Mouse (Mus musculus) small intestine, adult 2 months (tissue): ENCODE results near the gene Pglyrp3. TPM values are rescaled to one million over a fixed set of nuclear protein-coding genes. Genes with fewer than 3 reads are reported as not detected.
"Not testable (repeated sequence)": the region's sequence is repeated elsewhere in the genome, so short reads cannot be mapped to it uniquely, and the experiment has no call there.

Experiments used
- H3K27ac ChIP-seq: fragments of 200-500 bp; 2 replicates; pipeline ENCODE4 v1.5.1; 2012; ENCODE audit warnings: low read depth, low read length, control low read depth, inconsistent platforms; ENCODE audit not compliant: insufficient read depth
- H3K27me3 ChIP-seq: fragments of 200-500 bp; 2 replicates; pipeline ENCODE4 v1.6.1; 2012; ENCODE audit warnings: mild to moderate bottlenecking, moderate library complexity, low read length, inconsistent platforms; ENCODE audit not compliant: control insufficient read depth, insufficient read depth
- H3K36me3 ChIP-seq: fragments of 200-500 bp; 2 replicates; pipeline ENCODE4 v1.6.1; 2012; ENCODE audit warnings: mild to moderate bottlenecking, low read length, control low read depth, inconsistent platforms; ENCODE audit not compliant: control insufficient read depth, insufficient read depth
- H3K4me1 ChIP-seq: fragments of 200-500 bp; 2 replicates; pipeline ENCODE4 v1.6.1; 2012; ENCODE audit warnings: low read length, inconsistent platforms, mixed read lengths; ENCODE audit not compliant: control insufficient read depth, insufficient read depth, insufficient read length
- H3K4me3 ChIP-seq: fragments of 200-500 bp; 2 replicates; pipeline ENCODE4 v1.5.1; 2012; ENCODE audit warnings: low read depth, mild to moderate bottlenecking, control low read depth, inconsistent platforms, low read length, moderate library complexity
- CTCF ChIP-seq: fragments of 200-500 bp; IDR thresholded peaks from 2 replicates; pipeline ENCODE4 v1.5.1; 2012; ENCODE audit warnings: low read depth, mild to moderate bottlenecking, control low read depth, inconsistent platforms, low read length, moderate library complexity, mixed read lengths; ENCODE audit not compliant: insufficient replicate concordance, insufficient read length; ENCODE audit errors: extremely low read depth
- POLR2A ChIP-seq: fragments of 200-500 bp; IDR thresholded peaks from 2 replicates; pipeline ENCODE4 v1.6.1; 2012; ENCODE audit warnings: low read depth, mild to moderate bottlenecking, control low read depth, inconsistent platforms, low read length, moderate library complexity
- WGBS: fragments of 180-500 bp; shearing (Covaris S2); methylation state at CpG from one replicate; pipeline ENCODE4 v1.1.7; 2018; 5-methylcytosine and 5-hydroxymethylcytosine counted together
- polyA plus RNA-seq: library from polyadenylated mRNA; depleted of rRNA; stranded (reverse); fragments of >200 nt; gene quantifications from 2 replicates; pipeline ENCODE4 v1.2.3, GENCODE M21; 2012; rRNA removed

Gene Pglyrp3
- polyA plus RNA-seq, result not detected in 2 replicates

- Histone ChIP-seq H3K27me3 (no peaks in the 10 kb centered on the region), H3K4me3 (no peak within 1 kb of the TSS), H3K36me3 (no peaks in the 10 kb centered on the region), H3K27ac (no peak within 1 kb of the TSS), H3K4me1 (no peaks in the 10 kb centered on the region)
- TF ChIP-seq CTCF (no peak), POLR2A (no peak)
- 63% methylated on average over 1 of the region's 1 CpGs for WGBS
Observed at GRCm38 (mm10) chr3:92014283-92014682, at the start of gene Pglyrp3. Gene Pglyrp3 (plus strand): TSS chr3:92014583.

DNA sequence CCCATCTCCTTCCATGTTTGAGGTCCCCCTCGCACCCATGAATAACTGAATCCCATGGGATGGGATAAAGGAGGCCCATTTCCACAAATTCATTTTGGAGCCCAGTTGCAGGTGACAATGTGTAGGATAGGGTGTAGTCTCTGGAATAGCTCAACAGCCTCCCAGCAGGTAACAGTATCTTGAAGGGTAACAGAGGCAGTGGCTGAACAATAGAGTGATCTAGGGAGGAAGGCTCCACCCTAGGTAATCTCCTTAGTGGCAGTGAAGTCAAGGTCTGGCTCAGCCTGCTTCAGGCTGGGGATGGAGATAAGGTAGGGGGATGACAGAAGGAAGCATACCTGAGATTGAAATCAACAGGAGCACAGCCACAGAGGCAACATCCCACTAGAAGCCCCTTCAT is 3.4 kb upstream of the Pglyrp3 start:
- Histone ChIP-seq H3K27ac (no peak overlapping the region), H3K36me3 (no peaks in the 10 kb centered on the region), H3K27me3 (no peaks in the 10 kb centered on the region), H3K4me3 (no peak overlapping the region), H3K4me1 (no peaks in the 10 kb centered on the region)
- 83% methylated on average over 1 of the region's 1 CpGs for WGBS
- no peak for TF ChIP-seq CTCF
- no peak for TF ChIP-seq POLR2A

- 66% methylated on average over 24 of the region's 24 CpGs for WGBS
- H3K36me3 ChIP-seq, H3K27me3 ChIP-seq, H3K4me1 ChIP-seq, H3K27ac ChIP-seq, H3K4me3 ChIP-seq: not testable (repeated sequence)
Observed at GRCm38 (mm10) chr3:92024541-92024940, 10.2 kb downstream of the Pglyrp3 start.

DNA sequence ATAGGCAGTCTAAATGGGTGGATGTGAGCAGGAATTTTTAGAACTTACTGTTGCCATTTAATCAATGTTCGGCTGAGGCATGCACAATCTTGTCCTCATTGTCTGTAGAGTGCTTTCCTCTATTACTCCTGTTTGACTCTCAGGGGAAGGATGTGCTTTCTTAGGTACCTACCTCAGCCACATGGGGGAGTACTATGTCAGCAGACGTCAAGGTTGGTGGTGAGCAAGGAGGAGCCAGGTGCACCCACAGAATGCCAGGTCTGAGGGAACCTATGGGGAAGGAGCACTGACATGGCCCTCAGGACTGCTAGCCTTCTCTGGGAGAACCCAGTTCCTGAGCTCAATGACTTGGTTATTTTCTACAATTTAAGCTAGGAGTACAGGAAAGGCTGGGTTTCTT is 18.8 kb downstream of the Pglyrp3 start:
- H3K27me3 ChIP-seq, result no peaks in the 10 kb centered on the region
- H3K4me3 ChIP-seq, result no peak overlapping the region
- H3K36me3 ChIP-seq, result no peaks in the 10 kb centered on the region
- no peak overlapping the region for H3K27ac ChIP-seq
- H3K4me1 ChIP-seq, result no peaks in the 10 kb centered on the region
- WGBS, result 32% methylated on average over 2 of the region's 2 CpGs
- TF ChIP-seq CTCF, result no peak
- no peak for TF ChIP-seq POLR2A

DNA sequence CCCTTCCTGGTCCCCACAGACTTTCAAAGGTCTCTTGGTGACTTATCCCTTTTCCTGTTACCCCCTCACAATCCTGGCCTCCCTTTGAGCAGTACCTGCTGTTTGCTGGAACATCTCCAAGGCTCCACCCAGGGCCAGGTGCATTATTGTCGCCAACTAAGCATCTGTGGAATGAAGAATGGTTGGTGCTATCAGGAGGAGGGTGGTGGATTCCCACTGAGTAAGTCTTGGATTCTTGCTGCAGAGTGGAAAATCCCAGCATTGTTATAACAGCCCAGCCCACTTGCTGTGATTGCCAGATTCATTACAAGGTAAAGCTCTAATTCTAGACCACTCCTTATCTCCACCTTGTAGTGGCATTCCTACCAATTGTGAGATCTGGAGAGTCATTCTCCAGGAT is 19.5 kb downstream of the Pglyrp3 start:
- Histone ChIP-seq H3K36me3 (no peaks in the 10 kb centered on the region), H3K4me1 (no peaks in the 10 kb centered on the region), H3K27me3 (no peaks in the 10 kb centered on the region), H3K4me3 (no peak overlapping the region), H3K27ac (no peak overlapping the region)
- WGBS, result 20% methylated on average over 1 of the region's 1 CpGs
- no peak for TF ChIP-seq POLR2A
- TF ChIP-seq CTCF, result no peak

- Histone ChIP-seq H3K27ac (no peak overlapping the region), H3K36me3 (no peaks in the 10 kb centered on the region)
Observed at GRCm38 (mm10) chr3:92050382-92051054, 36.1 kb downstream of the Pglyrp3 start.

GRCm38 (mm10) chr3:92080462-92081284 is 66.3 kb downstream of the Pglyrp3 start:
- WGBS, result under 1% methylated on average over 73 of the region's 82 CpGs
- Histone ChIP-seq H3K4me3 (peak overlapping the region; percentile 74), H3K27ac (no peak overlapping the region), H3K4me1 (no peaks in the 10 kb centered on the region), H3K27me3 (peaks cover 25% of the 10 kb centered on the region), H3K36me3 (no peaks in the 10 kb centered on the region)
- no peak for TF ChIP-seq POLR2A
- no peak for TF ChIP-seq CTCF

More at GRCm38 (mm10) chr3:92050382-92051054, 36.1 kb downstream of the Pglyrp3 start:
- H3K4me3 ChIP-seq, result no peak overlapping the region
- no peaks in the 10 kb centered on the region for H3K4me1 ChIP-seq
- H3K27me3 ChIP-seq, result no peaks in the 10 kb centered on the region
- TF ChIP-seq POLR2A (no peak), CTCF (no peak)
- WGBS, result 47% methylated on average over 6 of the region's 6 CpGs

Other genes with a start within 250 kb of the Pglyrp3 start
- gene Lor, start 68.6 kb downstream of the Pglyrp3 start, polyA plus RNA-seq, result 0.11 and 0.63 TPM in 2 replicates
- 0.10 TPM in 1 of 2 replicates, not detected in the other for gene Prr9, start 109.4 kb downstream of the Pglyrp3 start, polyA plus RNA-seq
- not detected in 2 replicates for gene Lelp1, start 128.2 kb downstream of the Pglyrp3 start, polyA plus RNA-seq
- gene Sprr2a1, start 201.2 kb downstream of the Pglyrp3 start, polyA plus RNA-seq, result 62.1 and 77.3 TPM in 2 replicates
- 35,085 and 54,275 TPM in 2 replicates for gene Sprr2a2, start 201.3 kb downstream of the Pglyrp3 start, polyA plus RNA-seq